Mouse (Mus musculus) cerebellum, postnatal 4 days (tissue): ENCODE measurements around the gene Trappc4.

Experiments used
- DNase-seq, 2 experiments: peaks; one replicate each; pipeline ENCODE4 v3.0.0; 2022; ENCODE audit warnings: low spot score in 2 of 2, mixed read lengths in 1 of 2

Trappc4 gene

DNA sequence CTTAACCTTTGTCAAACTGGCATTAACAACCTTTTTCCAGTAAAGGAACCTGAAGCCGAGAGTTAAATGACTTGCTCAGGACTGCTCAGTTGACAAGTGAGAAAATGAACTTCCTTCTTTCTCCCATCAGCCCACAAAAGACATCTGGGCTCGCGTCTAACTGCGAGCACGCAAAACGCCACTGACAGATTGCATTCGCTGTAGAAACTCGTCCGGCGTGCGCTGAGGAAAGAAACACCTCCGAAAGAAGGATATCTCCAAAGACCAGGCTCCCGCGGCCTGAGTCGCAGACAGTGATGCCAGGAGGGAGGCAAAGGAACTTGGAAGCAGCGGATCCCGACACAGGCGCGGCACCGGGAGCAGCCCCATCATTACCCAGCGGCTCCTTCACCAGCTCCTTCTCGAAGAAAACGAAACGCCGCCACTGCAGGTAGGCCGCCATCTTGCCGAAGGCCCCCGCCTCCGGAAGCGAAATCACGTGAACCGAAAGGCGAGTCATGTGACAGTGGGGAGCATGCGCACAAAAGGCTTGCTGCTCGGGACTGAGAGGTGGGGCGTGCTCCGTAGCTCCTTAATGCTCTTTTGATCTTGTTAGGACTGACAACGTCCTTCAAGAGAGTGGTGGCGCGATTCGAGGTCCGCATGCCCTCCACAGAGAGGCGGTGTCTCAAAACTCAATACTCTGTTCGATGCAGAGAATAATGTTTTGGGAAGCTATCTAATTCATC lies 46.0 kb downstream of the Trappc4 start, which contains the start of gene Vps11:
TSS of gene Vps11 (minus strand) at position 481 of the 728 bp plus-strand sequence.
- peak; percentile 89 to 95 for DNase-seq

DNA sequence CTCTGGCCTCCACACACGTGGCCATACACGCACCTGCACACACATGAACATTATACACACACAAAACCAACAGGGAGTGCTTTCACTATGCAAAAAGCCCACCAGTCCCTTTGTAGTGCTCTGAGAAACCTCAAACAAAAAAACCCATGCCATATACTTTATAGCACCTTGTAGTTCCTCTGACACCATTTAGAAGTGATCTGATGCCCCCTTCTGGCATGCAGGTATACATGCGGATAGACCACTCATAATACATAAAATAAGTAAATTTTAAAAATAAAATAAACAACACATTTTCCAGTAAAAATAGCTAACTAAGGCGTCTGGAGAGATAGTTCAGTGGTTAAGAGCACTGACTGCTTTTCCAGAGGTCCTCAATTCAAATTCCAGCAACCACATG lies 50.2 kb downstream of the Trappc4 start:
- no peak for DNase-seq
